Mouse (Mus musculus): ENCODE data around the gene Gm11437.

- TF ChIP-seq CTCF (IDR thresholded peaks at IDR 0.05; ENCODE audit: borderline replicate concordance, extremely low read depth, insufficient read depth, insufficient read length) (no peak), POLR2A (IDR thresholded peaks at IDR 0.05; ENCODE audit: borderline replicate concordance, extremely low read depth, insufficient read depth, insufficient read length, poor library complexity, severe bottlenecking) (no peak)
Observed at GRCm38 (mm10) chr11:84181286-84181685, 14.0 kb upstream of the Gm11437 start.
